Mouse (Mus musculus): ENCODE data around the gene Cdk18. TPM values are rescaled to one million over a fixed set of nuclear protein-coding genes. Genes with fewer than 3 reads are reported as not detected.

Gene Cdk18
- polyA plus RNA-seq, 1 experiment from 2014 or later: 33.7 TPM

DNA sequence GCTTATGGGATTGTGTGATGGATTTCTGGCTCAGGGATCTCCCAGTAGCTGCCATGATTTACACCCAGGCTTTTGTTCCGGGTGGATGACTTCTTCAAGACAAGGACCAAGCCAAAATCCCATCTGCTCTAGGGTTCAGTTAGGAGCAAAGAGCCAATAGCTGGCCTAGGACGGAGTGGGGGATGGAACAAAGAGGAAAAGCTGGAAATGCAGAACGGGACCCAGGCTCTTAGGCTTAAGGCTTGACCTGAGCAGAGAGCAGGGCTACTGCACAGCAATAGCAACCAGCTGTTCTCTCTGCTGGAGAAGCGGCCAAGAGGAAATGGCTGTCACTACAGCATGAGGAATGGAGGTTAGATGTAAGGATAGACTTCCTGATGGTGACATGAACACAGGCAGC lies 14.2 kb downstream of the Cdk18 start:
- Histone ChIP-seq H3K9me3 (ENCODE audit: control insufficient read depth) (no peaks in the 10 kb centered on the region), H3K4me1 (replicated peaks; ENCODE audit: control insufficient read depth, insufficient read depth, low read length) (peaks cover 12% of the 10 kb centered on the region), H3K4me3 (ENCODE audit: low read depth, low read length) (no peak overlapping the region), H3K9ac (ENCODE audit: low read depth, low read length) (no peak overlapping the region), H3K27ac (ENCODE audit: low read depth, low read length) (peak overlapping the region; percentile 81), H3K36me3 (ENCODE audit: control insufficient read depth, insufficient read depth) (0 out of 2 replicates have a peak, but pooled peaks cover 3% of the 10 kb centered on the region), H3K27me3 (replicated peaks; ENCODE audit: control insufficient read depth, insufficient read depth, low read length) (no peaks in the 10 kb centered on the region), H3K4me2 (replicated peaks; ENCODE audit: low read depth) (peak overlapping the region; percentile 40; the same call in 1 of the 2 replicates)
- WGBS: 52% methylated on average over 4 of the region's 4 CpGs
- no peak for ATAC-seq
- no peak for TF ChIP-seq CTCF (IDR thresholded peaks at IDR 0.05; ENCODE audit: low read depth)

- ATAC-seq: no peak
- H3K27me3 ChIP-seq (replicated peaks; ENCODE audit: control insufficient read depth, insufficient read depth, low read length): no peaks in the 10 kb centered on the region
- peaks cover 8% of the 10 kb centered on the region; the same call in 1 of the 2 replicates for H3K36me3 ChIP-seq (ENCODE audit: control insufficient read depth, insufficient read depth)
- no peak overlapping the region for H3K4me2 ChIP-seq (replicated peaks; ENCODE audit: low read depth)
- no peak overlapping the region for H3K27ac ChIP-seq (ENCODE audit: low read depth, low read length)
- H3K4me1 ChIP-seq (replicated peaks; ENCODE audit: control insufficient read depth, insufficient read depth, low read length): peaks cover 12% of the 10 kb centered on the region
- H3K9ac ChIP-seq (ENCODE audit: low read depth, low read length): no peak overlapping the region
- H3K9me3 ChIP-seq (ENCODE audit: control insufficient read depth): no peaks in the 10 kb centered on the region
- no peak for TF ChIP-seq CTCF (IDR thresholded peaks at IDR 0.05; ENCODE audit: low read depth)
- no peak overlapping the region for H3K4me3 ChIP-seq (ENCODE audit: low read depth, low read length)
- 81% methylated on average over 9 of the region's 9 CpGs for WGBS
Measured at GRCm38 (mm10) chr1:132123420-132124014, 16.0 kb downstream of the Cdk18 start.

- no peak for TF ChIP-seq CTCF (IDR thresholded peaks at IDR 0.05; ENCODE audit: low read depth)
- H3K4me3 ChIP-seq (ENCODE audit: low read depth, low read length): no peak overlapping the region
- ATAC-seq: no peak
- H3K36me3 ChIP-seq (ENCODE audit: control insufficient read depth, insufficient read depth): peaks cover 21% of the 10 kb centered on the region; the same call in 1 of the 2 replicates
- no peak overlapping the region for H3K9ac ChIP-seq (ENCODE audit: low read depth, low read length)
- H3K9me3 ChIP-seq (ENCODE audit: control insufficient read depth): no peaks in the 10 kb centered on the region
- H3K4me1 ChIP-seq (replicated peaks; ENCODE audit: control insufficient read depth, insufficient read depth, low read length): peaks cover 12% of the 10 kb centered on the region
- H3K27ac ChIP-seq (ENCODE audit: low read depth, low read length): no peak overlapping the region
- no peak overlapping the region for H3K4me2 ChIP-seq (replicated peaks; ENCODE audit: low read depth)
- no peaks in the 10 kb centered on the region for H3K27me3 ChIP-seq (replicated peaks; ENCODE audit: control insufficient read depth, insufficient read depth, low read length)
- 82% methylated on average over 6 of the region's 6 CpGs for WGBS
Measured at GRCm38 (mm10) chr1:132121895-132122294, 17.6 kb downstream of the Cdk18 start.

DNA sequence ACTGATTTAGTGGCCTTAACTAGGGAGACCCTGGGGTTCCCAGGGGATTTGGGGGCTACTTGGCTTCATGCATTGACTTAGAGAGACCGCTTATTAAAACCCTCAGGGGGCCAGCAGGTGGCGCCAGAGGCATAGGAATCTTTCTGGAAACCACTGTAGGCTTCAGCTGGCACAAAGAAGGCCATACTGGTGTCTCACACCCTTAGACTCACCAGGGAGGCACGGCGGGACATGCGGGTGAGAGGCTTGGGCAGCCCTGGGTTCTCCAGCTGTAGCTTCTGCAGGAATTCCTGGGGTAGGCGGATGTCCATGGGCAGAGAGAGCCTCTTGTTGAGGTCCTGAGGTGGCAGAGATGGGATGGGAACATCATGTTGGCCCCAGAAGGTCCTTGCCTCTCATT lies 18.2 kb downstream of the Cdk18 start:
- H3K27me3 ChIP-seq (replicated peaks; ENCODE audit: control insufficient read depth, insufficient read depth, low read length): no peaks in the 10 kb centered on the region
- H3K4me2 ChIP-seq (replicated peaks; ENCODE audit: low read depth): no peak overlapping the region
- H3K27ac ChIP-seq (ENCODE audit: low read depth, low read length): no peak overlapping the region
- H3K4me3 ChIP-seq (ENCODE audit: low read depth, low read length): no peak overlapping the region
- peak; percentile 89 for TF ChIP-seq CTCF (IDR thresholded peaks at IDR 0.05; ENCODE audit: low read depth)
- 30% methylated on average over 6 of the region's 6 CpGs for WGBS
- H3K9ac ChIP-seq (ENCODE audit: low read depth, low read length): no peak overlapping the region
- no peaks in the 10 kb centered on the region for H3K9me3 ChIP-seq (ENCODE audit: control insufficient read depth)
- H3K4me1 ChIP-seq (replicated peaks; ENCODE audit: control insufficient read depth, insufficient read depth, low read length): peaks cover 7% of the 10 kb centered on the region; the same call in 1 of the 2 replicates
- peaks cover 24% of the 10 kb centered on the region; the same call in 1 of the 2 replicates for H3K36me3 ChIP-seq (ENCODE audit: control insufficient read depth, insufficient read depth)
- no peak for ATAC-seq

- no peaks in the 10 kb centered on the region for H3K9me3 ChIP-seq (ENCODE audit: control insufficient read depth)
- ATAC-seq: no peak
- no peak overlapping the region for H3K4me3 ChIP-seq (ENCODE audit: low read depth, low read length)
- H3K27ac ChIP-seq (ENCODE audit: low read depth, low read length): no peak overlapping the region
- TF ChIP-seq CTCF (IDR thresholded peaks at IDR 0.05; ENCODE audit: low read depth): peak; percentile 84
- no peak overlapping the region for H3K9ac ChIP-seq (ENCODE audit: low read depth, low read length)
- H3K27me3 ChIP-seq (replicated peaks; ENCODE audit: control insufficient read depth, insufficient read depth, low read length): no peaks in the 10 kb centered on the region
- H3K4me2 ChIP-seq (replicated peaks; ENCODE audit: low read depth): no peak overlapping the region
- 38% methylated on average over 18 of the region's 18 CpGs for WGBS
- H3K4me1 ChIP-seq (replicated peaks; ENCODE audit: control insufficient read depth, insufficient read depth, low read length): no peaks in the 10 kb centered on the region
- peaks cover 41% of the 10 kb centered on the region; the same call in 1 of the 2 replicates for H3K36me3 ChIP-seq (ENCODE audit: control insufficient read depth, insufficient read depth)
Measured at GRCm38 (mm10) chr1:132116606-132117005, 22.9 kb downstream of the Cdk18 start.

DNA sequence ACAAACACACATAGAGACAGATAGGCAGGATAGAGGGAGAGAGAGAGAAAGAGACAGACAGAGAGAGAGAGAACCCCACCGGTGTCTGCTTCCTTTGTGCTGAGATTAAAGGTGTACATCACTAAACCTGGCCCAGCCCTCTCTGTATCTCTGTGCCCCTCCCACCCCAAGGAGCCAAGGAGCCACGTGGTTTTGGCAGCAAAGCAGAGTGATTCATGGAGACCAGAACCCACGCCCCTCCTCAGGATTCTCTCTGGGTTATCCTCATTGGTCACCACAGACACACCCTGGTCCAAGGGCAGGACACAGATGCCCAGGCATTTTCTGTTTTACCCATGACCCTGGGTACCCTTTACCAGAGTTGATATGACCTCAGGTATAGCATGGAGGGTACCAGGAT lies 26.4 kb downstream of the Cdk18 start:
- no peak for TF ChIP-seq CTCF (IDR thresholded peaks at IDR 0.05; ENCODE audit: low read depth)
- no peak for ATAC-seq
- Histone ChIP-seq H3K9me3 (ENCODE audit: control insufficient read depth) (no peaks in the 10 kb centered on the region), H3K9ac (ENCODE audit: low read depth, low read length) (no peak overlapping the region), H3K27me3 (replicated peaks; ENCODE audit: control insufficient read depth, insufficient read depth, low read length) (no peaks in the 10 kb centered on the region), H3K4me1 (replicated peaks; ENCODE audit: control insufficient read depth, insufficient read depth, low read length) (no peaks in the 10 kb centered on the region), H3K27ac (ENCODE audit: low read depth, low read length) (no peak overlapping the region), H3K4me2 (replicated peaks; ENCODE audit: low read depth) (no peak overlapping the region), H3K4me3 (ENCODE audit: low read depth, low read length) (no peak overlapping the region), H3K36me3 (ENCODE audit: control insufficient read depth, insufficient read depth) (peaks cover 31% of the 10 kb centered on the region; the same call in 1 of the 2 replicates)
- WGBS: 38% methylated on average over 3 of the region's 3 CpGs
